Mouse (Mus musculus) macrophage (primary cell): ENCODE measurements at regions not wholly inside any gene's neighbourhood (a gene's known extent, or its start where the extent isn't known, plus 50 kb on each side); places are given as distances from the start of the nearest gene placed in this dataset.

ENCODE experiments used
- H3K27ac ChIP-seq: fragments of 350-480 bp; formaldehyde crosslinking; 2 replicates; pipeline ENCODE4 v1.9.0; 2021
- H3K36me3 ChIP-seq: fragments of 350-480 bp; formaldehyde crosslinking; 2 replicates; pipeline ENCODE4 v1.9.0; 2021; ENCODE audit errors: inconsistent target
- H3K4me3 ChIP-seq: fragments of 350-480 bp; formaldehyde crosslinking; 2 replicates; pipeline ENCODE4 v1.9.0; 2021; ENCODE audit errors: inconsistent target
- H3K79me2 ChIP-seq: fragments of 350-480 bp; formaldehyde crosslinking; 2 replicates; pipeline ENCODE4 v1.9.0; 2021; ENCODE audit errors: inconsistent target
- WGBS: methylation state at CpG from one replicate; pipeline ENCODE4 v1.1.7; 2026; ENCODE audit warnings: inconsistent platforms; ENCODE audit not compliant: missing documents; 5-methylcytosine and 5-hydroxymethylcytosine counted together

- H3K79me2 ChIP-seq: no peaks in the 10 kb centered on the region
- no peak overlapping the region for H3K4me3 ChIP-seq
- H3K36me3 ChIP-seq: no peaks in the 10 kb centered on the region
- WGBS: 6% methylated on average over 1 of the region's 1 CpGs
- H3K27ac ChIP-seq: no peak overlapping the region
Observed at GRCm38 (mm10) chr10:17275214-17275613, 447.8 kb upstream of the Cited2 start.

GRCm38 (mm10) chr10:17277911-17278310, 445.1 kb upstream of the Cited2 start:
- H3K79me2 ChIP-seq: no peaks in the 10 kb centered on the region
- H3K36me3 ChIP-seq: no peaks in the 10 kb centered on the region
- H3K4me3 ChIP-seq: no peak overlapping the region
- H3K27ac ChIP-seq: no peak overlapping the region

DNA sequence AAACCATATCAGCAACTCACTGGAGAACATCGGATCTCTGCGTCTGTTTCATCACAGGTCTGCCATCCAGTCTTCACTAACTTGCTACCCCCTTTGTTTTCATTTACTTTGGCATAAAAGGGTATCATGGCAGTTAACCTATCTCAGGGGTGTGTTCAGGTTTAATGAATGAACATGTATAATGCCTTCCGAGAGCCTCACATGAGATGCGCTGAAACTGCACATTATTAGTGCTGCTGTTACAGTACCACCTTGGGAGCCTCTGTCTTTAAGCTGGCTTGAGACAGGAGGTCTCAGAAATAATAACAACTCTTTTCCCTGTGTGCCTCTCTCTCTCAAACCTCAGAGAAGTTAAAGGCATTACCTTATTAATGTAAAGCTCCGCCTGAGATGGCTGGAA, 438.2 kb upstream of the Cited2 start:
- no peak overlapping the region for H3K27ac ChIP-seq
- H3K4me3 ChIP-seq: no peak overlapping the region
- 100% methylated on average over 5 of the region's 5 CpGs for WGBS
- H3K36me3 ChIP-seq: no peaks in the 10 kb centered on the region
- H3K79me2 ChIP-seq: no peaks in the 10 kb centered on the region

GRCm38 (mm10) chr10:17287141-17287540, 435.9 kb upstream of the Cited2 start:
- H3K27ac ChIP-seq: no peak overlapping the region
- 90% methylated on average over 1 of the region's 2 CpGs for WGBS
- no peak overlapping the region for H3K4me3 ChIP-seq

DNA sequence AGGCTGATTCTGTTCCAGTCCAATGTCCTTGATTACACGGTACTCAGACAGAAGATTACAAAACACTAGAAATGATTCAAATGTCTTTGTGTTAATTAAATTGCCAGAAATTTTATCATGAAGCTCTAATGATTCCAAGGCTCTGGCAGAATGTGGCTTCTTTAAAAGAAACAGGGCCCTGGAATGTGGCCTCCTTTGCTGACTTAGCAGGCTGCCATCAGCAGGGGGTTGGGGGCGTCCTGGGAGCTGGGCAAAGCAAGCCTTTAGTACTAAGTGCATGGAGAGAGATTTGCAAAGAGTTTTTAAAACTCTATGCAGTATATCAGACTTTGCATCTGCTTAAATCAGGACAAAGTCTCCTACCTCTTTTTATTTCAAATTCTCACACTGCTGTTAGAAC, 434.8 kb upstream of the Cited2 start:
- WGBS: 90% methylated on average over 2 of the region's 2 CpGs
- Histone ChIP-seq H3K79me2 (no peaks in the 10 kb centered on the region), H3K27ac (no peak overlapping the region), H3K4me3 (no peak overlapping the region), H3K36me3 (no peaks in the 10 kb centered on the region)

More at GRCm38 (mm10) chr10:17287141-17287540, 435.9 kb upstream of the Cited2 start:
- Histone ChIP-seq H3K36me3 (no peaks in the 10 kb centered on the region), H3K79me2 (no peaks in the 10 kb centered on the region)

DNA sequence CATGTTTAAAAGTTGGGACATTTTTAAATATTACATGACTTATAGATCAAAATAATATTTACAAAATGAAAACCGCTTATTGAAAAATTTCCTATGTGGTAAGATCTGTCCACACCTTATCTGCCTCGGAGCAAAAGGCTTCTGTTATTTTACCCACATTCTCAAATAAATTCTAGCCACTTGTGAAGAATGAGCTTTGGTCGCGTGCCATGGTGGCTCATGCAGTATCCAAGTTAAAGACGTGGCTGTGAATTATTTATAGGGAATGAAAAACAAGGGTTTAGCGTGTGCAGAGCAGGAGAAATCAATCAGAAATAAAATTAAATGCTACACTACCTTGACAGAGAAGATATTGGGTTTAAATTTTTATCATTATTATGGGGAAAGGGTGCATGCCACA, 430.7 kb upstream of the Cited2 start:
- 93% methylated on average over 6 of the region's 6 CpGs for WGBS
- no peak overlapping the region for H3K27ac ChIP-seq

GRCm38 (mm10) chr10:17294440-17294839, 428.6 kb upstream of the Cited2 start:
- Histone ChIP-seq H3K4me3 (no peak overlapping the region), H3K36me3 (no peaks in the 10 kb centered on the region), H3K79me2 (no peaks in the 10 kb centered on the region), H3K27ac (no peak overlapping the region)
- 55% methylated on average over 3 of the region's 3 CpGs for WGBS

More for the DNA sequence above, 430.7 kb upstream of the Cited2 start:
- Histone ChIP-seq H3K79me2 (no peaks in the 10 kb centered on the region), H3K36me3 (no peaks in the 10 kb centered on the region), H3K4me3 (no peak overlapping the region)

DNA sequence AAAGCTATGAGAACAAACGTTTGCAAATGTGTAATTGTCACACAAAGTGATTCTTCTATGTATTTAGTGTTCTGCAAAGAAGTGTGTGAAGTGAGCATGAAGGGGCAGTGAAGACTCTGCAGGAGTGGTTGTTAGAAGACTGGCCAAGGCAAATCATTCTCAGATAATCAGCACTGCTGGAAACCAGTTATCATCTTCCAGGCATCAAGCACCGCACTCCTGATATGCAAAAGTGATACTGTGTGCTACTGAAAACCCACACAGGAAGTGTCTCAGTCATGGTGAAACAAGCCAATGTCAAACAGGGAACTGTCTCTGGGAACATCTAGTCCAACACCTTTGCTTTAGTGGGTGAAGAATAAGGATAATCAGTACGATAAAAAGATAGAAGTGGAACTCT, 427.9 kb upstream of the Cited2 start:
- 37% methylated on average over 3 of the region's 3 CpGs for WGBS
- no peak overlapping the region for H3K27ac ChIP-seq
- H3K79me2 ChIP-seq: no peaks in the 10 kb centered on the region
- H3K36me3 ChIP-seq: no peaks in the 10 kb centered on the region
- no peak overlapping the region for H3K4me3 ChIP-seq

DNA sequence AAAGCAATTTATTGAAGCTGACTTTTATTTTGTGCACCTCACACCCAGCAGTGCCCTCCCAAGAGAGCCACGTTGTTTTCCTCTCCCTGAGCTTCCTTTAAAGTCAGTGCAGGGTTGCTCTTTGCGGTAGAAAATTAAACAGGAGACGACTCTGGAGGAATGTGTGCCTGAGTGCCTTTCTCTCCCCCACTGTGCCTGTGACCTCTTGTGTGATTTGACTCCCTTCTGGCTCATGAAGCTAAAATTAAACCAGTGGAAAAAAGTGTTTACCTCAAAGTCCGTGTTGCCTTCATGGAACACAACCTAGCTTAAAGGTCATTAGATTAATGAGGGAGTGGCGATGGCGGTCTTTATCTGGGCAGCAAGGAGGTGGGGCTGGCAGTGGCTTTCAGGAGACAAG, 423.4 kb upstream of the Cited2 start:
- Histone ChIP-seq H3K79me2 (no peaks in the 10 kb centered on the region), H3K4me3 (no peak overlapping the region), H3K36me3 (no peaks in the 10 kb centered on the region), H3K27ac (no peak overlapping the region)
- WGBS: 94% methylated on average over 6 of the region's 6 CpGs

- no peak overlapping the region for H3K4me3 ChIP-seq
- WGBS: 47% methylated on average over 3 of the region's 3 CpGs
- no peaks in the 10 kb centered on the region for H3K36me3 ChIP-seq
- no peaks in the 10 kb centered on the region for H3K79me2 ChIP-seq
- no peak overlapping the region for H3K27ac ChIP-seq
Observed at GRCm38 (mm10) chr10:17326724-17327123, 396.3 kb upstream of the Cited2 start.

GRCm38 (mm10) chr10:17330904-17331606, 392.0 kb upstream of the Cited2 start:
- 24% methylated on average over 6 of the region's 6 CpGs for WGBS
- Histone ChIP-seq H3K79me2 (no peaks in the 10 kb centered on the region), H3K4me3 (no peak overlapping the region), H3K27ac (no peak overlapping the region), H3K36me3 (no peaks in the 10 kb centered on the region)

- Histone ChIP-seq H3K27ac (no peak overlapping the region), H3K4me3 (no peak overlapping the region), H3K79me2 (no peaks in the 10 kb centered on the region), H3K36me3 (no peaks in the 10 kb centered on the region)
- 30% methylated on average over 7 of the region's 7 CpGs for WGBS
Observed at GRCm38 (mm10) chr10:17331607-17332008, 391.4 kb upstream of the Cited2 start.

GRCm38 (mm10) chr10:17332025-17332767, 390.8 kb upstream of the Cited2 start:
- Histone ChIP-seq H3K4me3 (no peak overlapping the region), H3K36me3 (no peaks in the 10 kb centered on the region), H3K79me2 (no peaks in the 10 kb centered on the region), H3K27ac (no peak overlapping the region)
- 78% methylated on average over 5 of the region's 6 CpGs for WGBS

- H3K79me2 ChIP-seq: no peaks in the 10 kb centered on the region
- WGBS: 86% methylated on average over 3 of the region's 3 CpGs
- H3K27ac ChIP-seq: no peak overlapping the region
- no peak overlapping the region for H3K4me3 ChIP-seq
- H3K36me3 ChIP-seq: no peaks in the 10 kb centered on the region
Observed at GRCm38 (mm10) chr10:17332986-17333385, 390.0 kb upstream of the Cited2 start.

GRCm38 (mm10) chr10:17333676-17334075, 389.3 kb upstream of the Cited2 start:
- WGBS: 91% methylated on average over 6 of the region's 6 CpGs
- Histone ChIP-seq H3K4me3 (no peak overlapping the region), H3K27ac (no peak overlapping the region), H3K36me3 (no peaks in the 10 kb centered on the region), H3K79me2 (no peaks in the 10 kb centered on the region)
